Mouse (Mus musculus) embryonic fibroblast, embryonic 13.5 days (primary cell): ENCODE data around the gene Chp1.

Experiments
- CTCF ChIP-seq: IDR thresholded peaks from 2 replicates; pipeline ENCODE4 v1.5.1; 2011; ENCODE audit warnings: mild to moderate bottlenecking, control low read depth, low read length, moderate library complexity, borderline replicate concordance; ENCODE audit not compliant: insufficient read depth
- POLR2A ChIP-seq: IDR thresholded peaks from 2 replicates; pipeline ENCODE4 v1.6.1; 2011; ENCODE audit warnings: low read depth, mild to moderate bottlenecking, control low read depth, low read length, moderate library complexity

DNA sequence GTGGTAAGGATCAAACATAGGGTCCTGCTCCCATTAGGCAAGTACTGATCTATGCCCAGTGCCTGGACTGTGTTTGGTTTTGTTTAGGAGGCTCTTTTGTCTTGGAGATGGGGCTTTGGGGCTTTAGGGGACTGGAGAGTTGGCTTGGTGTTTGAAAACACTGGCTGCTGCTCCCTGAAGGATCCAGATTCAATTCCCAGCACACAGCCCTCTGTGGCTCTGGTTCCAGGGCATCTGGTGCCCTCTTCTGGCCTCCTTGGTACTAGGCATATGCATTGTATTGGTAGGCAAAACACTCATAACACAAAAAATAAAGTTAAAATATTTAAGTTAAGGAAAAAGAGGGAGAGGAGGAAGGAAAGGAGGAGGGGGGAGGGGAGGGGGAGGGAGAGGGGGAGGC, 40.4 kb upstream of the Chp1 start:
- TF ChIP-seq POLR2A (no peak), CTCF (no peak)
